Mouse (Mus musculus) cortical plate, adult 2 months (tissue): ENCODE data around the gene Setdb2.

ENCODE experiments used
- CTCF ChIP-seq: fragments of 200-500 bp; IDR thresholded peaks from 2 replicates; pipeline ENCODE4 v1.5.1; 2011; ENCODE audit warnings: mild to moderate bottlenecking, control low read depth, low read length; ENCODE audit not compliant: insufficient read depth; ENCODE audit errors: extremely low read depth
- POLR2A ChIP-seq: fragments of 200-500 bp; IDR thresholded peaks from 2 replicates; pipeline ENCODE4 v1.6.1; 2011; ENCODE audit warnings: mild to moderate bottlenecking, low read length, control low read depth; ENCODE audit not compliant: insufficient read depth; ENCODE audit errors: extremely low read depth

DNA sequence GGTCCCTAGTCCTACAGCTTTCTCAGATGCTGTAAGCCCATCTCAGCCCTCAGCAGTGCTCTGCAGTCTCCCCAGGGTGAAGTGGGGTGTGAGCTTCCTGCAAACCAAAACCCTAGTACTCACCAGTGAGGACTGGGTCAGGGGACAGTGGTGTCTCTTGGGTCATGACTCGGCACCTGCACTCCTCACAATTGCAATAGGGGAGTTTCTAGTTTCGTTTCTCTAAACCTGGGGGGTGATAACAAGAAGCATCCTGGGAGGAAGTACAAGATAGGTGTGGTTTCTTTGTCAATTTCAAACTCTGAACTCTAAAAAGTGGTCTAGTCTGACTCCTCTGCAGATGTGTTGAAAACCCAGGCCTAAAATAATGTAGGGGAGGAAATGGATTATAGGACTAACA lies 43.7 kb downstream of the Setdb2 start:
- TF ChIP-seq CTCF, result no peak
- no peak for TF ChIP-seq POLR2A
